Mouse (Mus musculus): Measurements from ENCODE around the gene Fam43a. TPM values are rescaled to one million over a fixed set of nuclear protein-coding genes. Genes with fewer than 3 reads are reported as not detected.

The Fam43a gene
- total and polyA plus RNA-seq, 3 experiments = 82.1 to 121 (median 106) TPM

DNA sequence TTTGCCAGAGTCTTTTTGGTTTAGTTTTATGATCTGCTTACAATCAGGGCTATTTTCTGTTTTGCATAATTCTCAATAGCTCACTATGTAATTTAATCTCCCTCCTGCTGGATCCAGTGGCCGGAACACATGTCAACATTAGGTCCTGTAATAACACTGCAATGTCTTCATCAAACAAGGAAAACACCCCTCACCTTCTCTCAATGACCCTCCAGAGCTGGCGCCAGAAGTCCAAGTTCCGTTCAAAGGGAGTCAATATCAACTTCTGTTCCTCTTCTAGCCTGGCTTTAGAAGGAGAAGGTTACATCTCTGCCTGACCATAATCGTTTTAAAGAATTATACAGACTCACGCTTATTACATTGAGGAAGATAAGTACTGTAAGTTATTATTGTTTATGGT is 18.8 kb upstream of the Fam43a start:
- no peak overlapping the region for H3K9ac ChIP-seq (ENCODE audit: insufficient read depth, low read depth)
- in situ Hi-C loops (cut with MboI; ENCODE audit: low pct_ligation_motif_present, low pct_unique_long_range_greater_than_20kb, low sequenced_read_pairs) = no loop called here
- H3K4me2 ChIP-seq (ENCODE audit: insufficient read depth, low read depth, poor library complexity, severe bottlenecking) = no peak overlapping the region
- no peak for DNase-seq (ENCODE audit: extremely low read depth)
- dilution Hi-C loops (cut with MboI; ENCODE audit: extremely low pct_ligation_motif_present, extremely low pct_unique_long_range_greater_than_20kb, low sequenced_read_pairs) = no loop called here
- peaks cover 2 to 18% of the 10 kb centered on the region in 2 experiments; a peak in 2 of 4 replicates for H3K4me1 ChIP-seq (ENCODE audit: control insufficient read depth in 1 of 2, insufficient read depth in 2 of 2)
- peaks cover 26% of the 10 kb centered on the region for H3K79me2 ChIP-seq (replicated peaks; ENCODE audit: control insufficient read depth, extremely low read depth, insufficient read depth, poor library complexity, severe bottlenecking)
- H3K9me3 ChIP-seq (replicated peaks; ENCODE audit: low read length) = no peaks in the 10 kb centered on the region
- no peak overlapping the region for H3K4me3 ChIP-seq (replicated peaks in 1 of 3; ENCODE audit: low read depth in 2 of 3, low read length in 2 of 3, poor library complexity in 1 of 3)
- H3K36me3 ChIP-seq (replicated peaks in 1 of 2; ENCODE audit: control insufficient read depth in 1 of 2, insufficient read depth in 1 of 2, low read length in 1 of 2) = peaks cover 86 to 99% of the 10 kb centered on the region in 2 experiments
- H3K27ac ChIP-seq (ENCODE audit: insufficient read depth, low read depth) = no peak overlapping the region
- TF ChIP-seq ZC3H11A (IDR thresholded peaks at IDR 0.05; ENCODE audit: low read depth, low read length) (no peak), NELFE (IDR thresholded peaks at IDR 0.05; ENCODE audit: low read depth, low read length) (no peak), RCOR1 (conservative IDR thresholded peaks at IDR 0.05; ENCODE audit: low read depth, low read length) (no peak), GABPA (IDR thresholded peaks at IDR 0.05; ENCODE audit: insufficient replicate concordance, low read depth, low read length) (no peak), USF1 (IDR thresholded peaks at IDR 0.05; ENCODE audit: low read depth, low read length) (no peak), ZNF384 (IDR thresholded peaks at IDR 0.05; ENCODE audit: low read depth, low read length) (no peak)
- H3K27me3 ChIP-seq (replicated peaks) = no peaks in the 10 kb centered on the region

DNA sequence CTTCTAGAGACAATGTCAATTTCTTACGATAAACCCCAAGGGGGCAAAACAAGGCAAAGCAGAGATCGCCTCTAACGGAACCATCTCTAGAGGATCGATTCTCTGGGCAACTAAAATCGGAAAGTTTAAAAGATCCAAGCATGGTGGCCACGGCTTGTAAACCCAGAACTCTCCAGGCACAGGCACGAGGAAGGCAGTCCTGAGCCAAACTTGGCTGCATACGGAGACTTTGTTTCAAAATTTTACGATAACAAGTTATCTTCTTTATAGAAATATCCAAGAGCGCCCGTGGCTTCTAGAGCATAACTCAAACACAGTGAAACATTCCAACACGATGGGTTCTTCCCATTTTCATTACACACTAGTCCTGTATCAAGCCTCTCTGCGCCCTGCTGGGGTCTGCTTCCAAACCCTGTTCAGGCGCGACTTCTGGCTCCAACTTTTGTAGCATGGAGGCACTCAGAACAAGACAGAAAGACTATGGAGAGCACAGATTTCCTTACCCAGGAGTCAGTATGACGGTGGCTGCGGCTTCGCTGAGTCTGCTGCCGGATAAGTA is 12.5 kb upstream of the Fam43a start:
- peaks cover 6 to 54% of the 10 kb centered on the region in 2 experiments for H3K4me1 ChIP-seq (ENCODE audit: control insufficient read depth in 1 of 2, insufficient read depth in 2 of 2)
- H3K79me2 ChIP-seq (replicated peaks; ENCODE audit: control insufficient read depth, extremely low read depth, insufficient read depth, poor library complexity, severe bottlenecking) = peaks cover 42% of the 10 kb centered on the region
- DNase-seq (ENCODE audit: extremely low read depth) = no peak
- peak overlapping the region; percentile 15; the same call in 1 of the 2 replicates for H3K27ac ChIP-seq (ENCODE audit: insufficient read depth, low read depth)
- in situ Hi-C loops (cut with MboI; ENCODE audit: low pct_ligation_motif_present, low pct_unique_long_range_greater_than_20kb, low sequenced_read_pairs) = no loop called here
- peak overlapping the region; percentile 76 to 99 (median 93) for H3K4me3 ChIP-seq (replicated peaks in 1 of 3; ENCODE audit: low read depth in 2 of 3, low read length in 2 of 3, poor library complexity in 1 of 3)
- no peaks in the 10 kb centered on the region for H3K9me3 ChIP-seq (replicated peaks; ENCODE audit: low read length)
- no peaks in the 10 kb centered on the region for H3K27me3 ChIP-seq (replicated peaks)
- dilution Hi-C loops (cut with MboI; ENCODE audit: extremely low pct_ligation_motif_present, extremely low pct_unique_long_range_greater_than_20kb, low sequenced_read_pairs) = no loop called here
- peak overlapping the region; percentile 93 for H3K9ac ChIP-seq (ENCODE audit: insufficient read depth, low read depth)
- peaks cover 32 to 40% of the 10 kb centered on the region in 2 experiments for H3K36me3 ChIP-seq (replicated peaks in 1 of 2; ENCODE audit: control insufficient read depth in 1 of 2, insufficient read depth in 1 of 2, low read length in 1 of 2)
- TF ChIP-seq CHD2 (IDR thresholded peaks at IDR 0.05; ENCODE audit: low read length) (no peak), CTCF (conservative IDR thresholded peaks at IDR 0.05 in 1 of 2, IDR thresholded peaks at IDR 0.05 in 1 of 2; ENCODE audit: low read depth in 2 of 2, low read length in 2 of 2) (no peak), ZMIZ1 (IDR thresholded peaks at IDR 0.05; ENCODE audit: low read depth, low read length) (no peak), MYC (IDR thresholded peaks at IDR 0.05; ENCODE audit: low read depth, low read length) (no peak), NRF1 (IDR thresholded peaks at IDR 0.05; ENCODE audit: low read depth, low read length) (no peak), POLR2AphosphoS2 (IDR thresholded peaks at IDR 0.05; ENCODE audit: low read depth, low read length) (no peak), JUN (IDR thresholded peaks at IDR 0.05; ENCODE audit: insufficient read depth, low read depth, low read length) (no peak), ZNF384 (IDR thresholded peaks at IDR 0.05; ENCODE audit: low read depth, low read length) (no peak), ZKSCAN1 (IDR thresholded peaks at IDR 0.05; ENCODE audit: borderline replicate concordance, low read depth, low read length) (no peak), MEF2A (IDR thresholded peaks at IDR 0.05; ENCODE audit: borderline replicate concordance, low read depth, low read length) (no peak), RCOR1 (conservative IDR thresholded peaks at IDR 0.05; ENCODE audit: low read depth, low read length) (no peak), TCF12 (IDR thresholded peaks at IDR 0.05; ENCODE audit: low read depth, low read length) (no peak), E2F4 (IDR thresholded peaks at IDR 0.05; ENCODE audit: insufficient replicate concordance, low read depth, low read length) (no peak)
- peak overlapping the region; percentile 93 for H3K4me2 ChIP-seq (ENCODE audit: insufficient read depth, low read depth, poor library complexity, severe bottlenecking)

Measured in CH12.LX (cell line).